Mouse (Mus musculus) olfactory bulb, adult 2 months (tissue): ENCODE data around the gene Ptgs1.

ENCODE experiments used
- CTCF ChIP-seq: fragments of 200-500 bp; IDR thresholded peaks from 2 replicates; pipeline ENCODE4 v1.5.1; 2012; ENCODE audit warnings: low read depth, mild to moderate bottlenecking, low read length, moderate library complexity; ENCODE audit not compliant: insufficient read depth
- POLR2A ChIP-seq: fragments of 200-500 bp; IDR thresholded peaks from 2 replicates; pipeline ENCODE4 v1.6.1; 2012; ENCODE audit warnings: mild to moderate bottlenecking, low read depth, low read length, moderate library complexity; ENCODE audit not compliant: insufficient read depth

- TF ChIP-seq POLR2A (no peak), CTCF (no peak)
Measured at GRCm38 (mm10) chr2:36247964-36248363, 17.7 kb downstream of the Ptgs1 start.
